Mouse (Mus musculus): ENCODE measurements at regions not wholly inside any gene's neighbourhood (a gene's known extent, or its start where the extent isn't known, plus 50 kb on each side); places are given as distances from the start of the nearest gene placed in this dataset.

DNA sequence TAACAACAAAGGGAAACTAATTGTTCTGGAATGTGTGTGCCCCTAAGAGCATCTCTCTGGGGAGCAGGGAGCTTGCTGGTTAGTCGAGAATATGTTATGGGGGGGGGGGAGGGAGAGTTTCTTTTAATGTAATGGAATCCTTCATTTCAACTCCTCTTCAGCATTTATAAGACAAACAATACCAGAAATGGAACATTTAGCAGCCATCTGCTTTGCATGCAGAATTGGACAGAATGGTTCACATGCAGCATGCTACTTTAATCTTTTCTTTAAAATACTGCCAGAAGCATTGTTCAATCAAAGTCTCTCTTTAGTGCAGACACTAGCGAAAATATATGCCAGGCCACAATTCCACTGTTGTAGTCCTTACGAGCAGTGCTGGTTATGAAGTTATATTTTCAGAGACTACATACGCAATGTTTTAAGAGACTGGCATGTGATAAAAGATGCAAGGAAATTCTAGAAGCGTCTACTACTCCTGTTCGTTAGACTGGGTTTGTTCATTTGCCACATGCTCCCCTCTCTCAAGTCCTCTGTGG, 74.2 kb upstream of the Peli1 start:
- no peak for DNase-seq (ENCODE audit: low read depth)
- TF ChIP-seq CTCF (IDR thresholded peaks at IDR 0.05; ENCODE audit: borderline replicate concordance, extremely low read depth, insufficient read depth, insufficient read length), result no peak
- no peak for TF ChIP-seq POLR2A (IDR thresholded peaks at IDR 0.05; ENCODE audit: borderline replicate concordance, extremely low read depth, insufficient read depth, insufficient read length, poor library complexity, severe bottlenecking)

DNA sequence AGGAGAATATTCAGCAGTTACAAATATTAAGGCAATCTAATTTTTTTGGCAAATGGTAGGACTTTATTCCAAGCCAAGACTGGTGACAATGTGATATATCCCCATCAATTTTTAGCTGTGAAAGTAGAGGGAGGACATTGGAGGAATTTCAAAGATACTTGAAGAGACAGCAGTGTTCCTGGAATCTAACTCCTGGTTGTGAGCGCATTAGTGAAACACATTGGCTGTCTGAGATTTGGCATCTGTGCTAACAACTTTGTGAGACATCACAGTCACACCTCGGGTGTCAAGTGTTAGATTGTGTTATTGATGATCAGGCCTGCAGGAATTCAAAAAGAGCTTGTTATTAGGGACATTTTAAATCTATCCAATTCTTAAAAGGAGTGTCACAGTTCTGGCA, 71.3 kb upstream of the Peli1 start:
- no peak for TF ChIP-seq CTCF (IDR thresholded peaks at IDR 0.05; ENCODE audit: borderline replicate concordance, extremely low read depth, insufficient read depth, insufficient read length)
- TF ChIP-seq POLR2A (IDR thresholded peaks at IDR 0.05; ENCODE audit: borderline replicate concordance, extremely low read depth, insufficient read depth, insufficient read length, poor library complexity, severe bottlenecking), result no peak
- peak; percentile 76 for DNase-seq (ENCODE audit: low read depth)

DNA sequence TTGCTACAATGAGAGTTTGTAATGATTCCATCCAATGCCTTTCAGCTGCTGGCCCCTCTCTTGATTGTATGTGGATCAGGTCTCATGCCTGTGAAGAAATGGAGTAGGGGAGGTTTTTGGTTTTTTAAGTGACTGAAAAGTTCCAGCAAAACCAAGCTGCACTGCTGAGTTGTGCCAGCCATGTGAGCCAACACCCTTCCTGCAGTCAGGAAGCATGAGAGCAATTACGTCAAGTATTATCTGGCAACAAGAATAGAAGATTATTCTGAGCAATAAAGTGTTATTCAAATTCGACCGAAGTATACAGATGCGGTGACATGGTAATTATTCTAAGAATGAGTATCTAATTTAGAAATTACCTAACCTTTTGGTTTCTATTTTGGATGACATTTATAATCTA, 67.0 kb upstream of the Peli1 start:
- TF ChIP-seq POLR2A (IDR thresholded peaks at IDR 0.05; ENCODE audit: borderline replicate concordance, extremely low read depth, insufficient read depth, insufficient read length, poor library complexity, severe bottlenecking) (no peak), CTCF (IDR thresholded peaks at IDR 0.05; ENCODE audit: borderline replicate concordance, extremely low read depth, insufficient read depth, insufficient read length) (no peak)
- DNase-seq (ENCODE audit: low read depth), result no peak

DNA sequence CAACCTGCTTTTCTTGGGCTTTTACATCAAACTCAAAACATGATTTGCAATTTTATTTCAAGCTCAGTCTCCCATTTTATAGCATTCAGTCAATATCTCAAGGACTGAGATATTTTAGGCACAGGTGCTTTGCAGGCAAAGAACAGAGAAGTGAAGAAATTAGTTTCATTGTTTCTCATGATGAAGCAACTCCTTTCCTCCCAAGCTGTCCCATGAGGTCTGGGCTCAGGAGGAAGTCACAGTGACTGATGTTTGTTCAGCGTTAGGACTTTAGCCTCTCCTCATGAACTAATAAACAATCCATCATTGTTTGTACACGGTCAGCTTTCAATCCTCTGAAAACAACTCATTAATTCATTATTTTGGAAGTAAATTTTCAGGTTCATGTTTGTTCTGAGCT, 66.6 kb upstream of the Peli1 start:
- no peak for DNase-seq (ENCODE audit: low read depth)
- TF ChIP-seq CTCF (IDR thresholded peaks at IDR 0.05; ENCODE audit: borderline replicate concordance, extremely low read depth, insufficient read depth, insufficient read length) (no peak), POLR2A (IDR thresholded peaks at IDR 0.05; ENCODE audit: borderline replicate concordance, extremely low read depth, insufficient read depth, insufficient read length, poor library complexity, severe bottlenecking) (no peak)

DNA sequence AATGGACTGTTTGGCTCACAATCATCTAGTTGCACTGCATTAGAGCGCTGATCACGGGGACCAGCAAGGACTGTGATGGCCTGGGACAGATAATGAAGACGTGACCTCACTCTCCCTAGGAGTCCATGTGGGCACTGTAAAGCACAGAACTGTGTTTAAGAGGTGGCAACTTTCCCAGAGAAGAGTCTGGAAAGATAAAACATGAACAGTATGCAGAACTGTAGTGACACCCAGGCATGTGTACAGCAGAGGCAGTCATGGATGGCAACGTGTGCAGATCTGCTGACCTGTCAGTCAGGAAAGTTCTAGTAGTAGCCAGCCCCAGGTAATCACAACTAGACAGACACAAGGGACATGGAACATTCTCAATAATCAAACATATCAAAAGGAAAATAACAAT, 63.8 kb upstream of the Peli1 start:
- no peak for TF ChIP-seq POLR2A (IDR thresholded peaks at IDR 0.05; ENCODE audit: borderline replicate concordance, extremely low read depth, insufficient read depth, insufficient read length, poor library complexity, severe bottlenecking)
- no peak for TF ChIP-seq CTCF (IDR thresholded peaks at IDR 0.05; ENCODE audit: borderline replicate concordance, extremely low read depth, insufficient read depth, insufficient read length)
- no peak for DNase-seq (ENCODE audit: low read depth)

DNA sequence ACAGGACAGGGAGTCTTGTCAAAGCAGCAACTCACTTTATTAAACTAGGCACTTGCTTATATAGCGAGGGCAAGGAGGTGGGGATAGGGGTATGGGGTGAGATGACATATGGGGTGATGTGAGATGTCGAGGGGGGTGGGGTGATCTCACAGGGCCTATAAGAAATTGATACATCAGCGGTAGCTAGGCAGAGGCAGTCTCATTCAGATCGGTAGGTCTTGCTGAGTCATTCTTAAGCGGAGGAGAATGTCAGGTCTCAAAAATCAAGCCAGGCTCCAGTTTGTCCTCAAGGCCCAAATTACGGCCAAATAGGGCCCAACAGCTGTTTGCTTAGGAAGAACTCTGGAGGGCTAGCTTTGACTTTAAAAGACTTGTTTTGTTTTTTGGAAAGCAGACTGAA, 60.7 kb upstream of the Peli1 start:
- no peak for DNase-seq (ENCODE audit: low read depth)
- TF ChIP-seq CTCF (IDR thresholded peaks at IDR 0.05; ENCODE audit: borderline replicate concordance, extremely low read depth, insufficient read depth, insufficient read length) (no peak), POLR2A (IDR thresholded peaks at IDR 0.05; ENCODE audit: borderline replicate concordance, extremely low read depth, insufficient read depth, insufficient read length, poor library complexity, severe bottlenecking) (no peak)

DNA sequence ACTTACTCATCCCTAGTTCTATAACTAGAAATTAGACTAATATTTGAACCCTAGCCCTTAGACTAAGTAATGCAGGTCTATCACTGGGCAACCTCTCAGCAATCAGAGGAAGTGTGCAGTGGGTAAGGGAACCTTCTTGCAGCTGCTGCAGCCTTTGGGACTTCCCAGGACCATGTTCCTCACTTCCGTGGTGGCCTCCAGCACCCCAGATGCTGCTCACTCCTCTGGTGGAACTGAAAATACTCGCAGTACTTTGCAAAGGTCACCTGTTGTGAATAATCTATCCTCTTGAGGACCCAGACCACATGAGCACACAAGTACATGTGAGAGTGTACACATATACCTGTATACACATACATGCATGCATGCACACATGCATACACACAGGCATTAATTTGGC, 59.3 kb upstream of the Peli1 start:
- no peak for TF ChIP-seq POLR2A (IDR thresholded peaks at IDR 0.05; ENCODE audit: borderline replicate concordance, extremely low read depth, insufficient read depth, insufficient read length, poor library complexity, severe bottlenecking)
- TF ChIP-seq CTCF (IDR thresholded peaks at IDR 0.05; ENCODE audit: borderline replicate concordance, extremely low read depth, insufficient read depth, insufficient read length), result no peak
- no peak for DNase-seq (ENCODE audit: low read depth)

DNA sequence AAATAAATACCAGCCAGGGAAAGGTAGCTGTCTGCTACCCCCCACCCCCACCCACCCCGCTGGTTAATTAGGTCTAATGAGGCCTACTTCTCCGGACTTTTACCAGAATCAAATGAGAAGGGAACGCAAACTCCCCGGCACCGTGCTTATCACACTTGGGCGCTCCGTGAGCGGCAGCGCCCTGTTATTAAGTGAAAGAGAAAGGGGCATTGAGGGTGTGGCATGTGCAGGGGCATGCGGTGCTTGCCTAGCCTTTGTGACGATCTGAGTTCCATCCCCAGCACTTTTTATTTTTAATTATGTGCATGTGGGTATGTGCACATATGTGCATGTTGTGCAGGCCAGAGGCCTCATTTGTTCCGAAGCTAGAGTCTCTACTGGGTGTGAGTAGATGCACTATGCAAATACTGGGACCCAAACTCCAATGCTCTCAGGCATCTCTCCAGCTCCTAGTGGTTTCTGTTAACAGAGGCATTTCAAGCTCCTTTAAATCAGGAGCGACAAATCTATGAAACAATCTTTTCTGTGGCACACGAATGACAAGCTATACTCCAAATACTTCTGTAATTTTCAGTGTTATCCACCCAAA, 57.8 kb upstream of the Peli1 start:
- no peak for DNase-seq (ENCODE audit: low read depth)
- TF ChIP-seq POLR2A (IDR thresholded peaks at IDR 0.05; ENCODE audit: borderline replicate concordance, extremely low read depth, insufficient read depth, insufficient read length, poor library complexity, severe bottlenecking) (no peak), CTCF (IDR thresholded peaks at IDR 0.05; ENCODE audit: borderline replicate concordance, extremely low read depth, insufficient read depth, insufficient read length) (no peak)

DNA sequence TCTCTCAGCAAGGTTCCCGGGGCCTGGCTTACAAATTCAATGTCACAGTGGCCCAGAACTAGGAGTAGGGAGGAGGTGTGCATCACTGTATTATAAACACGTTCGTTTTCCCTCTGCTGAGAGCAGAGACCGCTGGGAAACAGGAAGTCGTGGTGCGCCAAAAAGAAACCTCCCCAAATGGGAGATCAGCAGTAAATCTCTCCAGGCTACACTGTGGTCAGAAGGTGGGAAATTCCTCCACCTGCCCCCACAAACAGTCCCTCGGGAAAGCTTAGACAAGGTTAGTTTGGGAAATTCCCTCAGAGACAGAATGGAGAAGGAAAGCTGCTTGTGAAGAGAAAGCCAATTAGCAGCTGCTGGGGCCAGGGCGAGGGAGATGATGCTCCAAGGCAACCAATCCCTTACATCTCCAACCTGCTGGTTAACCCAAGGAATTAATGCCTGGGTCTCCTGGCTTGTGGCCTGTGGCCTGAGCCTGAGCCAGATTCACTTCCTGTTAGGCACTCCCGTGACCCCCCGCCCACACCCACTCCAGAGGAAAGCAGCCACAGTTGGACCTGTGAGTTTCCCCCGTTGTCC, 57.2 kb upstream of the Peli1 start:
- TF ChIP-seq POLR2A (IDR thresholded peaks at IDR 0.05; ENCODE audit: borderline replicate concordance, extremely low read depth, insufficient read depth, insufficient read length, poor library complexity, severe bottlenecking) (no peak), CTCF (IDR thresholded peaks at IDR 0.05; ENCODE audit: borderline replicate concordance, extremely low read depth, insufficient read depth, insufficient read length) (no peak)
- DNase-seq (ENCODE audit: low read depth), result no peak

DNA sequence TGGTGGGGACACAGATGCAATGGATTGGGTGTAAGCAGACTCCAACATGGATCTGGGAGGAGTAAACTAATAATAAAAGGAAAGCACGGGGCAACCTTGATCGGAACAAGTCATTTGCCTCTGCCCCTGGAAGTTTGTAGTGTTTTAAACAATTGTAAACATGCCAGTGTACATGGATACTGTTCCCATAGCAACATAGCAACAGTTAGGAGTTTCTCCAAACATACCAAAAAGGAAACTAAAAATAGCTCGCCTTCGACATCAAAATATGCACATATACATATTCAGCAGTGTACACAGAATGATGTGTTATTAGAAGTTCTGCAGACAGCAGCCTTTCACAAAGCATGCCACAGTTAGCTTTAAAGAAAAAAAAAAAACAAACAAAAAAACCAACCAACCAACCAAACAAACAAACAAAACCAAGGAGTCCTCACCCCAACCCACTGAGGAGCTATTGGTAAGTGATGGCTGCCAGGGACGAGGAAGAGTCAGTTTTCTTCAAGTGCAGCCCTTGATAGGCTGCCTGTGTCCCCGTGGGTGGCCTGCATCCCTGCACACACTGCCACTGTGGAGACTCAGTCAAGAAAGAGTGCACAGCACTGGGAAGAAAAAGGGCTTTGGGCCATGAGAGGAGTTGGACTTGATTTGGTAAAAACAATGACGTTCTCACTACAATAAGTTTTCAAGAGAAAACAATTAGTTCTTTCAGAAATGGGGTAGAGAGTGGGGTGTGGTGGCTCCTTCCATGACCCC, 54.8 kb upstream of the Peli1 start:
- peak; percentile 54 for DNase-seq (ENCODE audit: low read depth)
- TF ChIP-seq POLR2A (IDR thresholded peaks at IDR 0.05; ENCODE audit: borderline replicate concordance, extremely low read depth, insufficient read depth, insufficient read length, poor library complexity, severe bottlenecking), result no peak
- TF ChIP-seq CTCF (IDR thresholded peaks at IDR 0.05; ENCODE audit: borderline replicate concordance, extremely low read depth, insufficient read depth, insufficient read length), result no peak

DNA sequence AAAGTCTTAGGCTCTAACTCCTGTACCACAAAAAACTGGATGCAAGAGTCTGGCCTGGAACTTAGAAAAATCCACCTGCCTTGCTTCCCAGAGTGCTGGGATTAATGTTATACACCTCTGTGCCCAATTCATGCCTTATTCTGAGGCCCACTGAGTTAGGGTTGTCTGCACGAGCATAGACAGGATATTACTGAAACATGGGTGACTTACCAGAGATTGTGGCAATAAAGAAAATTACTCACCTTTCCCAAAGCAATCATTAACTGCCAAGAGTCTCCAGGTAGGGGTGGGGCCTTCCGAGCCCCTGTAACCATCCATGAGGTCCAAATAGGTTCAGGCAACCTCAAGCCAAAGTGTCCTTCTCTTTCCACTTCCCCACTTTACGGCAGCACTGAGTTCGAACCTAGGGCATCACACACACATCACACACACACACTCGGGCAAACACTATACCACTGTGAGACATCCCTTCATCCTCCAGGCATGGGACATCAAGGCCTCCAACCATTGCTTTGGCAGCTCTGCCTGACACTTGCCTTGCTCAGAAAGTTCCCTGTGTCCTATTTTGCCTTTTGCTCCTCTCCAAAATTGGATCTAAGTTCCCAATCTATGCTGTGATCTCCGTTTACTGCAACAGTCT, 53.7 kb upstream of the Peli1 start:
- no peak for DNase-seq (ENCODE audit: low read depth)
- TF ChIP-seq POLR2A (IDR thresholded peaks at IDR 0.05; ENCODE audit: borderline replicate concordance, extremely low read depth, insufficient read depth, insufficient read length, poor library complexity, severe bottlenecking) (no peak), CTCF (IDR thresholded peaks at IDR 0.05; ENCODE audit: borderline replicate concordance, extremely low read depth, insufficient read depth, insufficient read length) (no peak)
